Mouse (Mus musculus): ENCODE data around the gene Zfp931. TPM values are rescaled to one million over a fixed set of nuclear protein-coding genes. Genes with fewer than 3 reads are reported as not detected.
A peak's percentile ranks its signal among the peaks of the same experiment; 100 is the strongest.
"Not testable (repeated sequence)": the region's sequence is repeated elsewhere in the genome, so short reads cannot be mapped to it uniquely, and the experiment has no call there.

Gene Zfp931
- polyA plus RNA-seq, 1 experiment from 2014 or later, result 14.5 TPM

GRCm38 (mm10) chr2:178023011-178023611 lies 55.2 kb downstream of the Zfp931 start, which contains the start of gene Zfp971:
Gene Zfp971 (plus strand): TSS chr2:178023284.
- not testable (repeated sequence) for ATAC-seq; H3K9me3 ChIP-seq (ENCODE audit: control insufficient read depth, low read length); H3K36me3 ChIP-seq (ENCODE audit: control insufficient read depth, insufficient read depth); H3K4me1 ChIP-seq (replicated peaks; ENCODE audit: control insufficient read depth, insufficient read depth, low read length); H3K27me3 ChIP-seq (replicated peaks; ENCODE audit: control insufficient read depth, insufficient read depth, low read length); H3K27ac ChIP-seq (ENCODE audit: low read length)
- H3K4me2 ChIP-seq (ENCODE audit: low read length), result peak within 1 kb of the TSS; percentile 55
- H3K4me3 ChIP-seq (replicated peaks; ENCODE audit: low read length), result peak within 1 kb of the TSS; percentile 58
- under 1% methylated on average over 11 of the region's 15 CpGs for WGBS
- H3K9ac ChIP-seq (replicated peaks; ENCODE audit: low read depth, low read length), result peak within 1 kb of the TSS; percentile 60

- H3K9ac ChIP-seq (replicated peaks; ENCODE audit: low read depth, low read length); H3K36me3 ChIP-seq (ENCODE audit: control insufficient read depth, insufficient read depth); ATAC-seq: not testable (repeated sequence)
These were observed 57.5 kb downstream of the Zfp931 start for GRCm38 (mm10) chr2:178020773-178021172.

GRCm38 (mm10) chr2:178019486-178019885 lies 58.8 kb downstream of the Zfp931 start:
- H3K9ac ChIP-seq (replicated peaks; ENCODE audit: low read depth, low read length); H3K4me2 ChIP-seq (ENCODE audit: low read length); H3K4me3 ChIP-seq (replicated peaks; ENCODE audit: low read length); H3K27ac ChIP-seq (ENCODE audit: low read length); ATAC-seq; H3K36me3 ChIP-seq (ENCODE audit: control insufficient read depth, insufficient read depth); H3K9me3 ChIP-seq (ENCODE audit: control insufficient read depth, low read length); H3K27me3 ChIP-seq (replicated peaks; ENCODE audit: control insufficient read depth, insufficient read depth, low read length); H3K4me1 ChIP-seq (replicated peaks; ENCODE audit: control insufficient read depth, insufficient read depth, low read length): not testable (repeated sequence)
- WGBS, result 89% methylated on average over 3 of the region's 3 CpGs

More at GRCm38 (mm10) chr2:178020773-178021172, 57.5 kb downstream of the Zfp931 start:
- H3K4me1 ChIP-seq (replicated peaks; ENCODE audit: control insufficient read depth, insufficient read depth, low read length); H3K27ac ChIP-seq (ENCODE audit: low read length); H3K9me3 ChIP-seq (ENCODE audit: control insufficient read depth, low read length); H3K27me3 ChIP-seq (replicated peaks; ENCODE audit: control insufficient read depth, insufficient read depth, low read length); H3K4me2 ChIP-seq (ENCODE audit: low read length); H3K4me3 ChIP-seq (replicated peaks; ENCODE audit: low read length): not testable (repeated sequence)
- WGBS, result 89% methylated on average over 8 of the region's 8 CpGs

Other genes starting within 250 kb of the Zfp931 start
- gene Gm14325, start 238.1 kb downstream of the Zfp931 start, polyA plus RNA-seq (2015; fragmentation: Nextera tagmentation; extraction: Ambion mirVana), result 33.8 and 35.7 TPM in 2 replicates
- 2.8 TPM in 2 replicates for gene Gm14327, start 181.4 kb downstream of the Zfp931 start, polyA plus RNA-seq (2015; fragmentation: Nextera tagmentation; extraction: Ambion mirVana)
- not detected in 2 replicates for gene Zfp972, start 152.9 kb downstream of the Zfp931 start, polyA plus RNA-seq (2015; fragmentation: Nextera tagmentation; extraction: Ambion mirVana)
- gene Gm14326, start 121.2 kb downstream of the Zfp931 start, polyA plus RNA-seq (2015; fragmentation: Nextera tagmentation; extraction: Ambion mirVana), result 16.4 and 17.8 TPM in 2 replicates
- gene Zfp971, start 55.2 kb downstream of the Zfp931 start, polyA plus RNA-seq (2015; fragmentation: Nextera tagmentation; extraction: Ambion mirVana), result 8.5 and 10.5 TPM in 2 replicates
- 59.8 and 71.8 TPM in 2 replicates for gene Phactr3, start 40.5 kb upstream of the Zfp931 start, polyA plus RNA-seq (2015; fragmentation: Nextera tagmentation; extraction: Ambion mirVana)

Data from forebrain, embryonic 16.5 days (tissue).